Mouse (Mus musculus) C2C12 (cell line): ENCODE data around the gene Kif20b. TPM values are rescaled to one million over a fixed set of nuclear protein-coding genes. Genes with fewer than 3 reads are reported as not detected.

ENCODE experiments used
- H3K27me3 ChIP-seq: one replicate; pipeline ENCODE4 v1.6.1; 2011; ENCODE audit not compliant: control insufficient read depth, insufficient read depth, insufficient read length
- H3K36me3 ChIP-seq: one replicate; pipeline ENCODE4 v1.6.1; 2011; ENCODE audit not compliant: control insufficient read depth, insufficient read depth
- H3K4me3 ChIP-seq: one replicate; pipeline ENCODE4 v1.5.1; 2011; ENCODE audit warnings: mild to moderate bottlenecking, control low read depth; ENCODE audit not compliant: poor library complexity, insufficient read depth, severe bottlenecking
- H3K79me2 ChIP-seq: one replicate; pipeline ENCODE4 v1.6.1; 2011; ENCODE audit not compliant: control insufficient read depth, insufficient read depth
- H3K79me3 ChIP-seq: one replicate; pipeline ENCODE4 v1.6.1; 2011; ENCODE audit warnings: low read depth, control low read depth
- H3ac ChIP-seq: one replicate; pipeline ENCODE3; 2011; ENCODE audit warnings: low read depth; ENCODE audit not compliant: control insufficient read depth, insufficient read length
- CEBPB ChIP-seq: IDR thresholded peaks from one replicate; pipeline ENCODE4 v1.6.1; 2011; ENCODE audit warnings: low read depth, mild to moderate bottlenecking, control low read depth, moderate library complexity
- CTCF ChIP-seq: IDR thresholded peaks from one replicate; pipeline ENCODE4 v1.5.1; 2011; ENCODE audit not compliant: control insufficient read depth, insufficient read depth, insufficient read length
- FOSL1 ChIP-seq: IDR thresholded peaks from one replicate; pipeline ENCODE4 v1.8.0; 2011; ENCODE audit warnings: mild to moderate bottlenecking, low read length; ENCODE audit not compliant: poor library complexity, insufficient read depth, severe bottlenecking
- MAX ChIP-seq: IDR thresholded peaks from one replicate; pipeline ENCODE4 v1.6.1; 2011; ENCODE audit warnings: mild to moderate bottlenecking, control low read depth
- MYOD1 ChIP-seq: IDR thresholded peaks from one replicate; pipeline ENCODE4 v1.6.1; 2011; ENCODE audit warnings: low read depth; ENCODE audit not compliant: control insufficient read depth, insufficient read length
- MYOG ChIP-seq: IDR thresholded peaks from one replicate; pipeline ENCODE4 v1.6.1; 2011; ENCODE audit not compliant: control insufficient read depth, insufficient read length; ENCODE audit errors: extremely low read depth
- USF1 ChIP-seq: IDR thresholded peaks from one replicate; pipeline ENCODE4 v1.6.1; 2011; ENCODE audit warnings: low read depth, mild to moderate bottlenecking, control low read depth, moderate library complexity
- polyA plus RNA-seq: library from polyadenylated mRNA; unstranded; fragments of >200 nt; fragmentation: generic; extraction: Trizol; gene quantifications from one replicate; pipeline ENCODE4 v1.2.1, GENCODE M21; 2012; ENCODE audit warnings: missing spikeins

The Kif20b gene
- polyA plus RNA-seq, 1 experiment: 7.6 TPM

GRCm38 (mm10) chr19:34921253-34921651, 909 bp upstream of the Kif20b start:
- Histone ChIP-seq H3ac (no peak overlapping the region), H3K79me2 (peaks cover 42% of the 10 kb centered on the region)

DNA sequence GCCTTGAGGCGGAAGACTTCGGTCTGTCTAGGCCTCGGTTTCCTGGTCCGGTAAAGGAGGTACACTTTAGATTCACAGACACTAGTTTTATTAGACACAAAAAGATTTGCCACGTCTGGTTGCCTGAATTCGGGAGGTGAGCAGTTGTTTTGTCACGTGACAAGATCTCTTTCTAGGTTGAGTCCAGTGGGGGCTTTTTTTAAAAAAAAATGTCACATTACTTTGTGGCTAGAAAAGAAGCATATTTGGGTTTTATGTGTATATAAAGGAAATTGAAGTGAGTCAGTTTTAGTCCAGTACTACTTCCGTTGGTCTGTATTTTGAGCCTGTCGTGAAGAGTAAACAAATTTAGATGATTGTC, 422 bp downstream of the Kif20b start:
- no peak for TF ChIP-seq CEBPB
- TF ChIP-seq FOSL1: no peak
- TF ChIP-seq USF1: peak; percentile 79
- no peak for TF ChIP-seq MYOD1
- peaks cover 37% of the 10 kb centered on the region for H3K79me3 ChIP-seq
- H3K36me3 ChIP-seq: peaks cover 26% of the 10 kb centered on the region
- no peaks in the 10 kb centered on the region for H3K27me3 ChIP-seq
- peaks cover 55% of the 10 kb centered on the region for H3K79me2 ChIP-seq
- peak overlapping the region; percentile 98 for H3ac ChIP-seq
- peak overlapping the region; percentile 98 for H3K4me3 ChIP-seq

More at GRCm38 (mm10) chr19:34921253-34921651, 909 bp upstream of the Kif20b start:
- Histone ChIP-seq H3K27me3 (no peaks in the 10 kb centered on the region), H3K36me3 (peaks cover 19% of the 10 kb centered on the region), H3K4me3 (peak overlapping the region; percentile 98), H3K79me3 (peaks cover 37% of the 10 kb centered on the region)
- TF ChIP-seq CEBPB (no peak), MYOD1 (no peak), MAX (no peak), FOSL1 (no peak), USF1 (no peak), CTCF (no peak), MYOG (no peak)

DNA sequence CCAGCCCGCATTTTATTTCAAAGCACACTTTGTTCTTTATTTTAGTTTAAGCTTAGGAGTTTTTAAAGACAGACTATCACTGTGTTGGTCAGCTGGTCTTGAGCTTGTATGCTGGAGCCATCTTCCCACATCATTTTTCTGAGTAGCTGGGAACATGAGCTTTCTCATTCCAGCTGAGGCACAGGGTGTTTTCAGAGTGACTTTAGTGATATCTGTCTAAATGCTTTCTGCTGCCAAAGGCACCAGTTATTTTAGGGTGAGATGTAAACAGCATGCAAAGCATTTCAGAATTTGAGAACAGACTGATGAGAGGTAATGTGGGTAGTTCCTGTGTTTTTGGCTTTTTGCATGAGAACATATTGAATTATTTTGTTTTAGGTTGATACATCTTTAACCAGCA, 25.0 kb downstream of the Kif20b start:
- Histone ChIP-seq H3K79me2 (no peaks in the 10 kb centered on the region), H3K79me3 (peaks cover 1% of the 10 kb centered on the region), H3K4me3 (no peak overlapping the region), H3K27me3 (no peaks in the 10 kb centered on the region), H3K36me3 (peaks cover 90% of the 10 kb centered on the region), H3ac (no peak overlapping the region)
- no peak for TF ChIP-seq USF1

GRCm38 (mm10) chr19:34953842-34954541, 31.8 kb downstream of the Kif20b start:
- H3K27me3 ChIP-seq: no peaks in the 10 kb centered on the region
- TF ChIP-seq MYOG: no peak
- TF ChIP-seq CTCF: no peak
- TF ChIP-seq MAX: no peak
- no peak for TF ChIP-seq FOSL1
- no peak for TF ChIP-seq MYOD1
- no peak for TF ChIP-seq CEBPB
- TF ChIP-seq USF1: no peak
- no peak overlapping the region for H3ac ChIP-seq
- H3K4me3 ChIP-seq: no peak overlapping the region
- H3K36me3 ChIP-seq: peaks cover 98% of the 10 kb centered on the region
- peaks cover 7% of the 10 kb centered on the region for H3K79me2 ChIP-seq
- no peaks in the 10 kb centered on the region for H3K79me3 ChIP-seq

GRCm38 (mm10) chr19:34959369-34959768, 37.2 kb downstream of the Kif20b start:
- TF ChIP-seq CEBPB (no peak), USF1 (no peak)
- no peaks in the 10 kb centered on the region for H3K27me3 ChIP-seq
- H3K36me3 ChIP-seq: peaks cover 95% of the 10 kb centered on the region
- H3K4me3 ChIP-seq: no peak overlapping the region
- no peak overlapping the region for H3ac ChIP-seq
- H3K79me2 ChIP-seq: peaks cover 47% of the 10 kb centered on the region
- H3K79me3 ChIP-seq: peaks cover 13% of the 10 kb centered on the region

- no peak for TF ChIP-seq FOSL1
- TF ChIP-seq CTCF: no peak
- TF ChIP-seq MYOG: no peak
- no peak for TF ChIP-seq MAX
- no peak for TF ChIP-seq CEBPB
- TF ChIP-seq USF1: no peak
- no peak for TF ChIP-seq MYOD1
- no peak overlapping the region for H3K4me3 ChIP-seq
- no peaks in the 10 kb centered on the region for H3K27me3 ChIP-seq
- no peaks in the 10 kb centered on the region for H3K79me2 ChIP-seq
- no peak overlapping the region for H3ac ChIP-seq
- H3K79me3 ChIP-seq: no peaks in the 10 kb centered on the region
- no peaks in the 10 kb centered on the region for H3K36me3 ChIP-seq
Measured at GRCm38 (mm10) chr19:34984742-34985141, 62.6 kb downstream of the Kif20b start.
